Mouse (Mus musculus): ENCODE measurements around the gene Fads1.

Gene Fads1

GRCm38 (mm10) chr19:10176941-10177372 is 5.7 kb upstream of the Fads1 start:
- no peak for DNase-seq (ENCODE audit: low read depth, low spot score)

- DNase-seq (ENCODE audit: low read depth, low spot score): no peak
Observed at GRCm38 (mm10) chr19:10181225-10181624, 1.5 kb upstream of the Fads1 start.

GRCm38 (mm10) chr19:10182142-10182541 is 546 bp upstream of the Fads1 start:
- no peak for DNase-seq (ENCODE audit: low read depth, low spot score)

GRCm38 (mm10) chr19:10183299-10183983 is 753 bp downstream of the Fads1 start:
- DNase-seq (ENCODE audit: low read depth, low spot score): peak; percentile 42

GRCm38 (mm10) chr19:10184096-10184495 is 1.4 kb downstream of the Fads1 start:
- DNase-seq (ENCODE audit: low read depth, low spot score): no peak

- no peak for DNase-seq (ENCODE audit: low read depth, low spot score)
Observed at GRCm38 (mm10) chr19:10185876-10186275, 3.2 kb downstream of the Fads1 start.

DNA sequence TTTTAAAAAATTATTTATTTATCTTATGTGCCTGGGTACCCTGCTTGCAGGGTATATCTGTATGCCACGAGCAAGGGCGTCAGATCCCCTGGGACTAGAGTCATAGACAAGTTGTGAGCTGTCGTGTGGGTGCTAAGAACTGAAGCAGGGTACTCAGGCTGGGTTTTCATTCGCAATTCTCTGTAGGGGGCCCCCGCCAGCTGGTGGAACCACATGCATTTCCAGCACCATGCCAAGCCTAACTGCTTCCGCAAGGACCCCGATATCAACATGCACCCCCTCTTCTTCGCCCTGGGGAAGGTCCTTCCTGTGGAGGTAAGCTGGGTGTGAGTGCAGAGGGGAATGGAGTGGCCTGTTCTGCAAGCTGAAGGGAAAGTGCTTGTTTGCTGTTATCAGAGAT is 3.9 kb downstream of the Fads1 start:
- no peak for DNase-seq (ENCODE audit: low read depth, low spot score)

- no peak for DNase-seq (ENCODE audit: low read depth, low spot score)
Observed at GRCm38 (mm10) chr19:10188281-10188811, 5.7 kb downstream of the Fads1 start.

GRCm38 (mm10) chr19:10189022-10189421 is 6.3 kb downstream of the Fads1 start:
- DNase-seq (ENCODE audit: low read depth, low spot score): no peak

GRCm38 (mm10) chr19:10189940-10190339 is 7.3 kb downstream of the Fads1 start:
- no peak for DNase-seq (ENCODE audit: low read depth, low spot score)

DNA sequence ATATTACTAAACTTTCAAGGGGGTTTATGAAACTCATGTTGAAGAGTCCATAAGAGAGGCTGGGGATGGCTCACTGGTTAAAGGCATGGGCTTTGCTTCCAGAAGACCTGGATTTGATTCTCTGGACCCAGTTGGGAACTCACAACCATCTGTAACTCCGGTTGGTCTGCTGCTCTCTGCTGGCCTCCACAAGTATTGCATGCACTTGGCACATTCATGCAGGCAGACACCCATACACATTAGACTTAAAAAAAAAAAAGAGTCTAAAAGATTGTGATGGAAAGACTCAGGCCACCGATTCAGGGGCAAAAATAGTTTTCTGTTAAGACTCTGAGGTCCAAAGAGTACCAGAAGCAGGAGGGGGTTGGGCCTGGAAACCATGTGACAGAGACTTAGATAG is 8.1 kb downstream of the Fads1 start:
- DNase-seq (ENCODE audit: low read depth, low spot score): peak; percentile 68

GRCm38 (mm10) chr19:10191326-10191725 is 8.6 kb downstream of the Fads1 start:
- DNase-seq (ENCODE audit: low read depth, low spot score): no peak

GRCm38 (mm10) chr19:10194337-10194736 is 11.6 kb downstream of the Fads1 start:
- DNase-seq (ENCODE audit: low read depth, low spot score): no peak

DNA sequence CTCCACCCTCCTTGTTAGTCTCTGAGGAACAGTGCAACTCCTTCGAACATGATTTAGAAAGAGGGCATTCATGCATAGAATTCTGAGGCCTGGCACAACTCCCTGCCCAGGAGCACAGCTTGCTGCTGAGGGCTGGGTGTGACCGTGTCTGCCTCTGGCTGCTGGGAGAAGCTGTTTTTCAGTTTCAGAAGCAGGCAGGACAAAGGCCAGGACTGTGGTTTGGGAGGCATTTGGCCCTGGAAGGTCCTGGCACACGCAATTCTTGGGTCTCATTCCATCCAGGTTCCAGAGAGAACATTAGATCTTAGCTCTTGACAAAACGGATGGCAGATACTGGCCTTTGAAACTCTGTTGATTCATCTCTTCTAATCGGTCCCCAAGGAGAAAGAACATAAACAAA is 12.6 kb downstream of the Fads1 start:
- DNase-seq (ENCODE audit: low read depth, low spot score): no peak

DNA sequence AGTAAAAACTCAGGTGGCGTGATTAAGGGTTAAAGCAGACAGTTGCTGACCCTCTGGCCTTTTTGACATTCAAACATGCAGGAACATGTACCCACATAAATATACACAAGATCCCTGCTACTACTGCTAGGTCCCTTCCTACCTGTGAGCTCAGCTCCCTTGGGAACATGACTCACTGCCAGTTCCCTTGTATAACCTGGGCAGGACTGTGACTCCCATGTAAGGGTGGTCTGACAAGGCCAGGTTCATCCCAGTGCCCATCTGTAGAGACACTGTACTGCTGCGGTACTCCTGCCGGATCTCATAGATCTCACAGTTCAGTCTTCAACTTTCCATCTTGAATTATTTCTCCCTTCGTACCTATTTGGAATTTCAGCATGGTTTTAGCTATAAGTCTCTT is 14.4 kb downstream of the Fads1 start:
- no peak for DNase-seq (ENCODE audit: low read depth, low spot score)

DNA sequence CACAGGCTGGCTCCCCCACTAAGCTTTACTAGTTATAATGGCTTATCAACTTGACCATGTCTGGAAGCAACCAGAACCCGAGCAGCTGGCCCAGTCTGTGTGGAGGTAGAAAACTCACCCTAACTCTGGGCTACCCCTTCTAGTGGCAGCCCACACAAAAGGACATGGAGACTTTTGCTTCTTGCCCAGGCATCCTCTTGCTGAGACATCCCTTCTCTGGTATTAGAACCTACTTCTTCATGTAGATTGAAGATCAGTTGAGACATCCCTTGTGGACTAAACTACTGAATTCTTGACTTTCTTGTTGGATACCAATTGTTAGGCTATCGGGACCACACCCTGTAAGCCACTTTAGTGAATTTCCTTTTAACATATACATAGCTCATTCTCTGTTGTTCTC is 15.6 kb downstream of the Fads1 start:
- no peak for DNase-seq (ENCODE audit: low read depth, low spot score)

- DNase-seq (ENCODE audit: low read depth, low spot score): peak; percentile 71
Observed at GRCm38 (mm10) chr19:10198723-10199122, 16.0 kb downstream of the Fads1 start.

- peak; percentile 68 for DNase-seq (ENCODE audit: low read depth, low spot score)
Observed at GRCm38 (mm10) chr19:10203146-10203847, 20.6 kb downstream of the Fads1 start.

DNA sequence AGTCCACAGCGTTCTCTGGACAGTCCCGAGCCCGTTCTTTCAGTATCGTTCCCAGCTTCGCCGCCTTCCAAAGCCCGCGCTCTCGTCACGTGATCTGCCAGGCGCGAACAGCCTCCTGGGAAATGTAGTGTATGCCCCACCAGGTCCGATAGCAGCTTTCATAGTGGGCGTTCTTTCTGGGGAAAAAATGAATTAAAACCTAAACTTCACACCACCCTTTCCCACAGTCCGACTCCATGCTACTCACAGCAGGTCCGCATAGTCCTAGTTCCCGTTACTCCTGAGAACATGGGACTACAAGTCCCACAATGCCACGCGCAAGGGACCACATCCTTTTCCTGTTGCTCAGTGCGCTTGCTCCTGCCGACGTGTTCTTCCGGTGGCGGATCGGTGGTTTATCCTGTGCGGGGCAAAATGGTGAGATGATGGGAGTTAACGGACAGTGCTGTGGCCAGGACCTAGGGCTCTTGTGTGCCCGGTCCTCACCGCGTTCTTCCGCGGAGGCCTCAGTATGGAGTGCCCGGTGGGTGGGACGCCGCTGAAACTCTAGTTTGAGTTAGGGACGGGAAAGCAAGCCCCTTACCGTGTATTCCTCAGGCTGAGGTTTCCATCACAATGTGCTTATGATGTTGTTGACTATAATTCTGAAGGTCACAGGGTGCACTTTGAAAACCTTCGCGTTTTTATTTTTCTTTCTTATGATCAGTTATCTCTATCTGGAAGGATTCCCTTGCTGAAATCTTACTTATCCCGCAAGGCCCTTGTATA is 21.3 kb downstream of the Fads1 start, which contains the start of the genes Tmem258 and Fen1:
Gene Tmem258 (plus strand): TSS at position 167 of the 768 bp plus-strand sequence.
Gene Fen1 (minus strand): TSS at position 322 of the 768 bp plus-strand sequence.
- DNase-seq (ENCODE audit: low read depth, low spot score): peak; percentile 86

DNA sequence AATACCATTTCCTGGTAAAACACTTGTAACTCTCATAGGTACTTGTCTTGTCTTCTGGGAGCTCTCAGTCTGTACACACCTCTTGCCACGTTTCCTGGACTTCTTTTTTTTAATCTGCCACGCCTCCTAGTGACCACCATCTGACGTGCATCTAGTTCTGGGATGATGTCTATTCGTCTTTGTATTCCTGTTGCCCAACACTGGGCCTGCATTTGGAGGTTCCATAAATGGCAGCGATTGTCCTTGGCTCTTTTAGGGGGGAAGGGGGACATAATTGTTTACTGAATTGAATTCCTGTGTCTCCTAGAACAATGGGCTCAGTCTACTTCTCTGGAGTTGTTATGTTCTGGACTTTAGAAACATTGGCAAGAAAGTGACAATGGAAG is 21.9 kb downstream of the Fads1 start:
- peak; percentile 53 for DNase-seq (ENCODE audit: low read depth, low spot score)

DNA sequence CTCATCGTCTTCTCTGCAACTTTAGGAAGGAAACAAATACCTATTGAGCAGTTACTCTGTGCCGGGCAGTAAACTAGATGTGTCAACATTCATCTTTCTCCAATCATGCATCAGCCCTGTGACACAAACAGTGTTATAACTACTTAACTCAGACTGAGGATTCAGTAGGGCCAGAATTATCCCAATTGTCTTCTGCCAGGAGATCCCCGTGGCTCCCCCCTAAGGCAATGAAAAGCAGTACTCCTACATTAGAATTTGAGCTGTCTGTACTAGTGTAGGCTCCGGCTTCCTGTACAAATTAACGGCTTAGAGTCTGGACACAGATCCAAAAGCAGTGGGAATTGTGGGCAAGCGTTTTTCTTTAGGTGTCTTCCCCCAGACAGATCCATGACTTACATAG is 22.4 kb downstream of the Fads1 start:
- no peak for DNase-seq (ENCODE audit: low read depth, low spot score)

- DNase-seq (ENCODE audit: low read depth, low spot score): no peak
Observed at GRCm38 (mm10) chr19:10208851-10209250, 26.2 kb downstream of the Fads1 start.
